Mouse (Mus musculus) forebrain, embryonic 12.5 days (tissue): ENCODE measurements around the gene Smim15. TPM values are rescaled to one million over a fixed set of nuclear protein-coding genes. Genes with fewer than 3 reads are reported as not detected.

Experiments used
- ATAC-seq: fragments of 200-750 bp; cut with Nextera tagmentation; 2 replicates; pipeline ENCODE4 v1.8.0; 2017; ENCODE audit warnings: moderate TSS enrichment; ENCODE audit not compliant: low FRiP score
- H3K27ac ChIP-seq: fragments of 300-500 bp; sonication (generic); 2 replicates; pipeline ENCODE4 v1.5.1; 2016; ENCODE audit warnings: mild to moderate bottlenecking
- H3K27me3 ChIP-seq: fragments of 300-500 bp; sonication (generic); 2 replicates; pipeline ENCODE4 v1.6.1; 2016; ENCODE audit warnings: mild to moderate bottlenecking
- H3K36me3 ChIP-seq: fragments of 300-500 bp; sonication (generic); replicated peaks from 2 replicates; pipeline ENCODE4 v1.6.1; 2016; ENCODE audit warnings: mild to moderate bottlenecking
- H3K4me1 ChIP-seq: fragments of 300-500 bp; sonication (generic); 2 replicates; pipeline ENCODE4 v1.6.1; 2016
- H3K4me2 ChIP-seq: fragments of 300-500 bp; sonication (generic); 2 replicates; pipeline ENCODE4 v1.6.1; 2016; ENCODE audit warnings: mild to moderate bottlenecking, moderate library complexity
- H3K4me3 ChIP-seq: fragments of 300-500 bp; sonication (generic); replicated peaks from 2 replicates; pipeline ENCODE4 v1.5.1; 2016; ENCODE audit warnings: mild to moderate bottlenecking
- H3K9ac ChIP-seq: fragments of 300-500 bp; sonication (generic); 2 replicates; pipeline ENCODE4 v1.6.1; 2016; ENCODE audit warnings: mild to moderate bottlenecking
- H3K9me3 ChIP-seq: fragments of 300-500 bp; sonication (generic); 2 replicates; pipeline ENCODE4 v1.6.1; 2016
- WGBS: fragments of 180-500 bp; shearing (Covaris S2); methylation state at CpG from one replicate; pipeline ENCODE4 v1.1.7; 2016; 5-methylcytosine and 5-hydroxymethylcytosine counted together
- polyA plus RNA-seq: library from polyadenylated mRNA; unstranded; fragments of >200 nt; fragmentation: Nextera tagmentation; extraction: Ambion mirVana; gene quantifications from 2 replicates; pipeline ENCODE4 v1.2.1, GENCODE M21; 2016

Smim15 gene
- polyA plus RNA-seq: 52.3 and 54.4 TPM in 2 replicates

DNA sequence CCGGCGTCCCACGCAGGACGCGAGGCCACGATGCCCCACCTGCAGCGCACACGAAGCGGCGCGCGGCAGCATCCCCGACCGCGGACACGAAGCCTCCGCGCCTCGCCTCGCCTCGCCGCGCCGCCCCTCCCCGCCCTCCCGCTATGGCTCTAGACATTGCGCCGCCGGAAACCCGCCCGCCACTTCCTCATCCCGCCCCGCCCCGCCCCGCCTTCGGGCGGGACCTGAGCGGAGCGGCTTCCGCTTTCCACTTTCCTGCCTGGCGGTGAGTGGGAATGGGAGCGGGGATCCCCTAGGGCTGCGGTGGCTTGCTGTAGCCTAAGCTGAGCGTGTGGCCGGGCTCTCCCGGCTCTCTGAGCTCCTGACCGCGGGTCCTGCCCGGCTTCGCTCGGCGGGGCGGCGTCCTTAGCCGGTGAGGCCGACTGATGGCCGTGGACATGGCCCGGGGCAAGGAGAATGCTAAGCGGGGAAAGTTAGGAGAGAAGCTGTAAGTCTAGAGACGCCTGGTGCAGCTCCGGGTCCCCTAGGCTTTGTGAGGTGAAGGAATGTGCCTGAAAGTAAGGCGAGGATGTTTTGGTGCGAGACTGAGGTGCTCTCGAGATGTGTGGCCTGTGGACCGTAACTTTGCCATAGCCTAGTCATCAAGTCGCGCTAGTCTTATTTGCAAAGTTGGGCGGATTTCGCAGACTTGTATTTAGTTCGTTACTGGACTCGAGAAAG is at the start of gene Smim15:
TSS of gene Smim15 (plus strand) at position 225 of the 720 bp plus-strand sequence.
- Histone ChIP-seq H3K9ac (peak within 1 kb of the TSS; percentile 94), H3K27me3 (no peaks in the 10 kb centered on the region), H3K4me1 (peaks cover 46% of the 10 kb centered on the region), H3K9me3 (no peaks in the 10 kb centered on the region), H3K4me3 (peak within 1 kb of the TSS; percentile 90), H3K27ac (peak within 1 kb of the TSS; percentile 90), H3K4me2 (peak within 1 kb of the TSS; percentile 65), H3K36me3 (peaks cover 9% of the 10 kb centered on the region)
- WGBS: under 1% methylated on average over 58 of the region's 71 CpGs
- peak; percentile 97 for ATAC-seq

DNA sequence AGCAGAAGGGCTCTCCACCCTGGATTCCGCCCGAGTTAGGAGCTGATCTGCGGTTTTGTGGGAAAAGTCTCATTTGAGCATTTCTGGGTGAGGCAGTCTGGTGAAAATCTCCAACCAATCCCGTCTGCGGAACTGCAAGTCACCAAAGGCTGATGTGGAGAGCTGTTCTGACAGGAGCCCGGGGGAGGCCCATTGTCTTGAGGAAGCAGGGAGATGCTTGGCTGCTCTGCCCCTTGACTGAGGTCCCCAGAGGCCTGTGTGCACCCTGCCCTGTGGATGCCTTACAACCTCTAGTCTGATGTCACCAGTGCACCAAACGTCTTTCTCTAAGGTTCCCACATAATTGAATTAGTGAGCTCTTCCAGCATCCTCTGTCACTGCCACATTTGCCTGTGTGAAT is 49.0 kb upstream of the Smim15 start:
- Histone ChIP-seq H3K27me3 (no peaks in the 10 kb centered on the region), H3K4me2 (no peak overlapping the region), H3K9me3 (no peaks in the 10 kb centered on the region), H3K36me3 (no peaks in the 10 kb centered on the region), H3K9ac (no peak overlapping the region), H3K27ac (no peak overlapping the region), H3K4me3 (no peak overlapping the region), H3K4me1 (peaks cover 5% of the 10 kb centered on the region; the same call in 1 of the 2 replicates)
- ATAC-seq: no peak
- 45% methylated on average over 7 of the region's 7 CpGs for WGBS

DNA sequence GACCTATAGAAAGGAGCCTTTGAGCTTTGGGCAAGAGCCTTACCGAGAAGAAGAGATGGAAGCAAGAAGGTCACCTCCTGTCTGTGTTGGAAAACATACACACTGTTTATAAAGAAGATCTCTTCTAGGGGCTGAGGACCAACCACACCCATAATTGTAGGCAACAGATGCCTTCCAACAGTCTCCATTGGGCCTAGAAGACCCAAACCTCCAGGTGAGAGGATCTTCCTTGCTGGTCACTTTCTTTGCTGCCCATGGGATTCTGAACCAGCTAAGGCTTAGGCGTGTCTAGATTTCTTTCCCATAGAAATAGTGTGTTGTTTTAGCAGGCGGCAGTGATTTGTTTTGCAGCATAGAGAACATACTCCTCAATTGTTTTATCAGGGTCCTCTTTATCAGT is 47.9 kb upstream of the Smim15 start:
- no peak for ATAC-seq
- H3K9ac ChIP-seq: no peak overlapping the region
- no peak overlapping the region for H3K4me2 ChIP-seq
- 90% methylated on average over 3 of the region's 3 CpGs for WGBS
- no peak overlapping the region for H3K4me3 ChIP-seq
- H3K4me1 ChIP-seq: peaks cover 5% of the 10 kb centered on the region; the same call in 1 of the 2 replicates
- no peaks in the 10 kb centered on the region for H3K36me3 ChIP-seq
- H3K27me3 ChIP-seq: no peaks in the 10 kb centered on the region
- no peaks in the 10 kb centered on the region for H3K9me3 ChIP-seq
- no peak overlapping the region for H3K27ac ChIP-seq

DNA sequence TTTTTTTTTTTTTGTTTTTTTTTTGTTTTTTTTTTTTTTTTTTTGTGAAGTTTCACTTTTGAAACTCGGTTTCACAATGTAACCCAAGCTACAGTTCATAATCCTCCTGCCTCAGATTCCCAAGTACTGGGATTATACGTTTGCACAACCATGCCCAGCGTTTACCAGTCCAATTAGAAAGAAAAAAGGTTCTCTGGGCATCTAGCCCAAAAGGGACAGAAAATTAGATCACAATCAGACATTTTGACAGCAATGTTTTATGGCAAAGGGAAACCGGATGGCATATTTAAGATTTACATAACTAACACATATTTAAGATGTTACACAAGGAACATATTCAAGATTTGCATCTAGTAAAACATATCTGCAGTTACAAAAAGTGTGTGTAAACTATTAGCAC is 36.4 kb upstream of the Smim15 start:
- H3K9ac ChIP-seq: no peak overlapping the region

DNA sequence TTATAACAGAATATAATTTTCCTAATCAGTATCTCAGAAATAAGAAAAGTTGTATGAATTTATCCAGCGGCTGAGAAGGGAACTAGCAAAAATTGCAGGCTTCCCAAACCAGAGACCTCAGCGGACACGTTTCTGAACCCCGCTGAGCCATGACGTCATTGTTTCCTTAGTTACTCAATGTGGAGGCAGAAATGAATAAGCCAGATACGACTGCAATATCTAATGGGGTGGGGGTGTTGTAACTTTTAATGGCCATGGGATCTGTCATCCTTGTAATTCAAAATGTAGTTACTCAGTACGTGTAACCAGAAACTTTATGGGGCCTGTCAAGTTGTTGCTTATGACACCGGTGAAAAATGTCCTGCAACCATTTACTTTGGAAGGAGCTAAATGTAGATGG is 31.1 kb upstream of the Smim15 start:
- no peaks in the 10 kb centered on the region for H3K27me3 ChIP-seq
- no peak overlapping the region for H3K9ac ChIP-seq
- no peak overlapping the region for H3K4me3 ChIP-seq
- ATAC-seq: no peak
- H3K4me2 ChIP-seq: no peak overlapping the region
- H3K4me1 ChIP-seq: no peaks in the 10 kb centered on the region
- H3K27ac ChIP-seq: no peak overlapping the region
- H3K36me3 ChIP-seq: no peaks in the 10 kb centered on the region
- WGBS: 88% methylated on average over 8 of the region's 8 CpGs
- H3K9me3 ChIP-seq: no peaks in the 10 kb centered on the region

More for the DNA sequence above, 36.4 kb upstream of the Smim15 start:
- no peak overlapping the region for H3K4me3 ChIP-seq
- no peaks in the 10 kb centered on the region for H3K27me3 ChIP-seq
- no peak for ATAC-seq
- WGBS: 83% methylated on average over 4 of the region's 4 CpGs
- H3K9me3 ChIP-seq: no peaks in the 10 kb centered on the region
- no peak overlapping the region for H3K4me2 ChIP-seq
- H3K4me1 ChIP-seq: no peaks in the 10 kb centered on the region
- H3K27ac ChIP-seq: no peak overlapping the region
- no peaks in the 10 kb centered on the region for H3K36me3 ChIP-seq

DNA sequence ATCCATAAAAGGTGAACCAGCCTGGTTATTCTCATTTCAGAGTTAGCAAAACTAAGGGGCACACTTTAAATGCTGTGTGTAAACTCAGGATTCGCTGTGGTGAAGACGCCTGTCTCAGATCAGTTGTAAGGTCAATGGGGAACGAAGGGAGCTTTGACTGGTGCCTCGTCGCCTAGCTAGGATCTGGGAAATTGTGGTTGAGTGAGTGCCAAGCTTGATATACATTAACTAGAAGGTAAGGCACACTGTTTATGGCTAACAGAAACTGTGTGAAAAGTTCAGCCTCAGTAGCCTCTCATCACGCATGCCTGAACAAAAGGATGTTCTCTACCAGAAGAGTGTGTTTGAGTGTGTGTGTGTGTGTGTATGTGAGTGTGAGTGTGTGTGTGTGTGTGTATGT is 30.4 kb upstream of the Smim15 start:
- no peaks in the 10 kb centered on the region for H3K27me3 ChIP-seq
- H3K27ac ChIP-seq: no peak overlapping the region
- ATAC-seq: no peak
- no peak overlapping the region for H3K4me2 ChIP-seq
- WGBS: 95% methylated on average over 6 of the region's 6 CpGs
- H3K36me3 ChIP-seq: no peaks in the 10 kb centered on the region
- H3K4me1 ChIP-seq: no peaks in the 10 kb centered on the region
- no peaks in the 10 kb centered on the region for H3K9me3 ChIP-seq
- no peak overlapping the region for H3K9ac ChIP-seq
- no peak overlapping the region for H3K4me3 ChIP-seq

DNA sequence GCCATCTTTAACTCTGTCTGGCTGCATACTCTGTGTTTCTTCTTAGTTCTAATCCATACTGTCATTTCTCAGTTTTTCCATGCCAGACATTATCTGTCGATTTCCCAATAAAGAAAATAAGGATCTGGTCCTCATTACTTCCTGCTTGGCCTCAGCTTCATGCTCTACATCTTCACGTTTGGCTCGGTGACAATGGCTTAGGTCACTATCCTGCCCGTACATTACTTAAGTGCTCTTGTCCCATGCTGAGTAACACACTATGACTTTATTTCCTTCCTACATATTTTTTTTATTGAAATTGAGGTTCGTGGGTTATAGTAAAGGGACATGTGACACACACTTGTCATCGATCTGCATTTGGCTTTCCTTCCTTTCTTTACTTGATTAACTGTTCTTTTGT is 29.1 kb upstream of the Smim15 start:
- H3K27ac ChIP-seq: no peak overlapping the region
- H3K36me3 ChIP-seq: no peaks in the 10 kb centered on the region
- ATAC-seq: no peak
- H3K27me3 ChIP-seq: no peaks in the 10 kb centered on the region
- H3K4me1 ChIP-seq: no peaks in the 10 kb centered on the region
- no peak overlapping the region for H3K4me3 ChIP-seq
- no peak overlapping the region for H3K4me2 ChIP-seq
- H3K9ac ChIP-seq: no peak overlapping the region
- no peaks in the 10 kb centered on the region for H3K9me3 ChIP-seq
- 91% methylated on average over 6 of the region's 6 CpGs for WGBS

DNA sequence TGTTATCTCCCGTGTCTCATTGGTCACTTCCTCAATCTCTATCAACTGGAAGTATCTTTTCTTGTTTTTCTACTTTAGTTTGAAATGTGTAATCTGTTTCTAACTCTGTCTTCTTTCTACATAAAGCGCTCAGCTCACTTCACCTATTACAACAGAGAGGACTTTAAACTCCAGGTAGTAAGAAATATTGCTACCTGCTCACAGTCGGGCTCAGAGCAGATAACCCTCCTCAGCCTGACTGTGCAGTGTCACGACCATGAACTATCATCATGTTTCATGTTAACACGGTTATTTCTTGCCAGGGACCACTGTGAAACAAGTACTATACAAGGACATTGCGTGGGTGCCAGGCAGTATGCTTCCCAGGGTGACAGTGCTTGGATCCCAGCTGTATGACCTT is 26.9 kb upstream of the Smim15 start:
- H3K9ac ChIP-seq: no peak overlapping the region
- no peak overlapping the region for H3K4me3 ChIP-seq
- H3K9me3 ChIP-seq: no peaks in the 10 kb centered on the region
- WGBS: 89% methylated on average over 6 of the region's 6 CpGs
- no peaks in the 10 kb centered on the region for H3K27me3 ChIP-seq
- no peaks in the 10 kb centered on the region for H3K4me1 ChIP-seq
- no peak for ATAC-seq
- no peak overlapping the region for H3K27ac ChIP-seq
- no peak overlapping the region for H3K4me2 ChIP-seq
- H3K36me3 ChIP-seq: no peaks in the 10 kb centered on the region

DNA sequence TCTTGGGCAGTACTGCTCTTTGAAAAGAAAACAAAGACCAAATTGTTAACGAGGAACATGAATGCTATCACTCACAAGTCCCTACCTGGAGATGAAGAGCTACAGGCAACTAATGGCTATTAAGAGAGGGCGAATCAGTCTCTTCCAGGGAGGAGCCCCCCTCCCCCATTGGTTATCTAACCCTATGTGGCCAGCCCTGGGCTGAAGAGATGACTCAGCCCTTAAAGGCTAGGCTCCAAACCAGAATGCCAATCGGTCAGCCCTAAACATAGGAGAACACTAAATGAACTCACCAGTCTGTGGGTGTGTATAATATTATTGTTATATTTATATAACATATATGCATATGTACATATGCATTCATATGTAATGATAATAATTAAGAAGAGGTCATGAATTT is 18.4 kb upstream of the Smim15 start:
- H3K9me3 ChIP-seq: no peaks in the 10 kb centered on the region
- ATAC-seq: no peak
- no peak overlapping the region for H3K4me3 ChIP-seq
- WGBS: 68% methylated on average over 3 of the region's 3 CpGs
- H3K4me2 ChIP-seq: no peak overlapping the region
- H3K4me1 ChIP-seq: no peaks in the 10 kb centered on the region
- no peak overlapping the region for H3K9ac ChIP-seq
- no peak overlapping the region for H3K27ac ChIP-seq
- H3K27me3 ChIP-seq: no peaks in the 10 kb centered on the region
- no peaks in the 10 kb centered on the region for H3K36me3 ChIP-seq

DNA sequence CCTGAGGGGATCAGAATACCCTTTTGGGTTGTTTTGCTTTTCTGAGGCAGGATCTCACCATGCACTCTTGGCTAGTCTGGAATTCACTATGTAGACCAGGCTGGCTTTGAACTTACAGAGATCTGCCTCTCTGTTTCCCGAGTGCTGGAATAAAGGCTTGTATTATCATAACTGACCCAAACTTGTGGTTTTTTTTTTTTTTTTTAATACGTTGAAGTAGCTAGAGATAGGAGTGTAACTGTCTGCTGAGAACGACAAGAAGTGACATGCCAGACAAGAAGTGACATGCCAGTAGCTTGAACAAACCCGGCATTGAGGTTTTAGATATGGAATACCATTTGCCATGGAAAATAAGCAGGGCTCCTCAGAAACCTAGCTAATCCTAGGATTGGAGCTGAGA is 11.5 kb upstream of the Smim15 start:
- Histone ChIP-seq H3K9ac (no peak overlapping the region), H3K27ac (no peak overlapping the region), H3K4me1 (no peaks in the 10 kb centered on the region), H3K4me2 (no peak overlapping the region), H3K36me3 (no peaks in the 10 kb centered on the region), H3K9me3 (no peaks in the 10 kb centered on the region), H3K27me3 (no peaks in the 10 kb centered on the region), H3K4me3 (no peak overlapping the region)
- no peak for ATAC-seq
- WGBS: 92% methylated on average over 4 of the region's 4 CpGs

DNA sequence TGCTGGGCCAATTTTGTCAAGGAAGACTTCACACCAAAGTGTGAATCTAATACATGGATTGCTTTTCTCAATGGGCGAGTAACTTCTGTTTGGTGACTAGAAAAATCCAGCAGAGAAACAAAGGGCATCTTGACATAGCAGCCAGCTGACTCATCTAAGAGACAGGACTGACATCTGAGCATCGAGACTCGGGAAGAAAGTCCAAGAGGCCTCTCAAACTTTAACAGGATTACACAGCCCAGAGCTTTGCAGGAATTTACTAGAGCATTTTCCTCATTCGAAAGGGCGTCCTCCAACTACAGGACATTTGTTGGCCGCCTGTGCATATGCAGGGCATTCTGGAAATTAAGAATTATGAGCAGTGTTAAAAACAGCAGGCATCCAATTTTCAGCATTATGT is 4.9 kb upstream of the Smim15 start:
- no peaks in the 10 kb centered on the region for H3K27me3 ChIP-seq
- no peak for ATAC-seq
- no peak overlapping the region for H3K27ac ChIP-seq
- H3K4me3 ChIP-seq: no peak overlapping the region
- H3K4me2 ChIP-seq: no peak overlapping the region
- H3K9me3 ChIP-seq: no peaks in the 10 kb centered on the region
- peaks cover 32% of the 10 kb centered on the region for H3K4me1 ChIP-seq
- no peaks in the 10 kb centered on the region for H3K36me3 ChIP-seq
- WGBS: 30% methylated on average over 6 of the region's 6 CpGs
- H3K9ac ChIP-seq: no peak overlapping the region

DNA sequence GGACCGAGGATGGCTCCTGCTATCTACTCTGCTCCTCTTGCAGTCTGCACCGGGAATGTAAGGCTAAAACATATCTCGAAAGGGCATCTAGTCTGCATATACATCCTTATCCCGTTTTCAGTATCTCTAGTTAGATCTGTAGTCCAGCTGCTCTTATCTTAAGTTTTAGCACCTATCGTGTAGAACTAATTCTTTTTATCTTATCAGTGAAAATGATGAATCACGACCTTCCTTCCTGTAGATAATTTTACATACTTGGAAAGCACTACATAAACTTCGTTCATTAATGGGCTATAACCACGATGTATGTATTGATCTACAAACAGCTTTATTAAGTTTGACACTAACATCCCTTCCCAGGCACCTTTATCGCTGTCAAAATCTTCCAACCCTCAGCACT is 4.3 kb upstream of the Smim15 start:
- Histone ChIP-seq H3K27me3 (no peaks in the 10 kb centered on the region), H3K4me3 (no peak overlapping the region), H3K4me2 (no peak overlapping the region), H3K9ac (no peak overlapping the region), H3K36me3 (no peaks in the 10 kb centered on the region), H3K4me1 (peaks cover 34% of the 10 kb centered on the region), H3K27ac (no peak overlapping the region), H3K9me3 (no peaks in the 10 kb centered on the region)
- WGBS: 81% methylated on average over 9 of the region's 9 CpGs
- ATAC-seq: no peak

DNA sequence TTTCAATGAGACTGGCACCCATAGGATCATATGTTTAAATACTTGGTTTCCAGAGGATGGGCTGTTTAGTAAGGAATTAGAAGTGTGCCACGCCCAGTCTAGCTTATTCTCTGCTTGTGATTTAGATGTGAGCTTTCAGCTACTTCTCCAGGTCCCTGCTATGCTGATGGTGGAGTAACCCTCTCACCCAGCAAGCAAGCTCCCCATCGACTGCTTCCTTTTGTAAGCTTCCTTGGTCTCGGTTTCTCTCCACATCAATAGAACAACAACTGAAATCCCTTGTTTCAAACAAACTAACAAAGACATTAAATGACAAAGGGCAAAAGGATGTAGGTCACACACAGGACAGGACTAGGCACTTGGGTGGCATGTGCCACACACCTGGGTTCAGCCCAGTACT is 3.8 kb upstream of the Smim15 start:
- no peaks in the 10 kb centered on the region for H3K36me3 ChIP-seq
- H3K4me2 ChIP-seq: no peak overlapping the region
- ATAC-seq: no peak
- H3K27me3 ChIP-seq: no peaks in the 10 kb centered on the region
- WGBS: 43% methylated on average over 3 of the region's 3 CpGs
- no peak overlapping the region for H3K9ac ChIP-seq
- H3K9me3 ChIP-seq: no peaks in the 10 kb centered on the region
- peaks cover 38% of the 10 kb centered on the region for H3K4me1 ChIP-seq
- no peak overlapping the region for H3K4me3 ChIP-seq
- H3K27ac ChIP-seq: no peak overlapping the region
